Mouse (Mus musculus): Measurements from ENCODE around the gene Asb4.

DNA sequence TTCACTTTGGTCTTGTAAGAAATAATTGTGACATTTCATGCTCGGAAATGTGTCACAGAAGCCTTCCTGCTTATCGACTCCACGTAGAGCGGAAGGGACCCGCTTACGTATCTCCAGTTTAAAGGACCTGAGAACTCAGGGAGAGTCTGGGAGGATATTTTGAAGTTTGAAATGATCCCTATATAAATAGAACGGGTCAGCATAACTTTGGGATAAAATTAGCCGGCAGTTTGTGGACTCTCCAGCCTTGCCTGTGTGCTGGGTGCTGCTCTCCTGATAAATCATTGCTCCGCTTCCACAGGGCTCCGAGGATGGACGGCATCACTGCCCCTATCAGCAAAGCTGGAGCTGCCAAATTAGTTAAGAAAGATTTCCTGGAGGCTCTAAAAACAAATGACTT, 7.1 kb downstream of the Asb4 start:
- TF ChIP-seq EP300 (IDR thresholded peaks at IDR 0.05) (no peak), CTCF (IDR thresholded peaks at IDR 0.05) (no peak)

Measured in lung, postnatal 0 days (tissue).